Mouse (Mus musculus) C2C12 (cell line): ENCODE data around the gene Trim15.

Experiments used
- CEBPB ChIP-seq: IDR thresholded peaks from one replicate; pipeline ENCODE4 v1.6.1; 2011; ENCODE audit warnings: low read depth, mild to moderate bottlenecking, control low read depth, moderate library complexity
- CTCF ChIP-seq: IDR thresholded peaks from one replicate; pipeline ENCODE4 v1.5.1; 2011; ENCODE audit not compliant: control insufficient read depth, insufficient read depth, insufficient read length
- FOSL1 ChIP-seq: IDR thresholded peaks from one replicate; pipeline ENCODE4 v1.8.0; 2011; ENCODE audit warnings: mild to moderate bottlenecking, low read length; ENCODE audit not compliant: poor library complexity, insufficient read depth, severe bottlenecking
- MAX ChIP-seq: IDR thresholded peaks from one replicate; pipeline ENCODE4 v1.6.1; 2011; ENCODE audit warnings: mild to moderate bottlenecking, control low read depth
- MYOD1 ChIP-seq: IDR thresholded peaks from one replicate; pipeline ENCODE4 v1.6.1; 2011; ENCODE audit warnings: low read depth; ENCODE audit not compliant: control insufficient read depth, insufficient read length
- MYOG ChIP-seq: IDR thresholded peaks from one replicate; pipeline ENCODE4 v1.6.1; 2011; ENCODE audit not compliant: control insufficient read depth, insufficient read length; ENCODE audit errors: extremely low read depth
- USF1 ChIP-seq: IDR thresholded peaks from one replicate; pipeline ENCODE4 v1.6.1; 2011; ENCODE audit warnings: low read depth, mild to moderate bottlenecking, control low read depth, moderate library complexity

DNA sequence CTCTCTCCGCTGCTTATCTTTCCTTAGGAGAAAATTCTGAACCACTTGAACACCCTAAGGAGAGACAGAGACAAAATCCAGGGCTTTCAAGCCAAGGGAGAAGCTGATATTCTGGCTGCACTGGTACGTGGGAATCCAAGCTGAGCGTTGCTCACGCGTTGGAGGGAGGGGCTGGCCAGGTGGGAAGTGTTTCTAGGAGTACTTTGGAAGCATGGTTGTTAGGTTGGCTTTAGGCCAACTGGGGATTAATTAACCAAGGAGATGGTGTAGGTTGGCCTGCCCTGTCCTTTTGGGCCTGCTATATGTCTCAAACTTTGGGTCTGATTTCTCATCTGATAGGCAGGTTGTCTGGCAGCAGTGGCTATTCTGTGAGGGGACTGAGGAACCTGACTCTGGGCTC lies 15.8 kb downstream of the Trim15 start:
- TF ChIP-seq CTCF: no peak
- no peak for TF ChIP-seq MAX
- TF ChIP-seq FOSL1: no peak
- no peak for TF ChIP-seq CEBPB
- TF ChIP-seq MYOG: no peak
- TF ChIP-seq MYOD1: no peak
- no peak for TF ChIP-seq USF1
